Mouse (Mus musculus): ENCODE results near the gene Prkar2a. TPM values are rescaled to one million over a fixed set of nuclear protein-coding genes. Genes with fewer than 3 reads are reported as not detected.
"Not testable (repeated sequence)": the region's sequence is repeated elsewhere in the genome, so short reads cannot be mapped to it uniquely, and the experiment has no call there.

The Prkar2a gene
- total RNA-seq (2021), result 10 to 100 TPM; 45.8 to 49.2 TPM

- no peak for DNase-seq (ENCODE audit: low spot score in 2 of 2)
- intact Hi-C loops (cut with DNase I), result no loop called here
These were observed at the start of gene Prkar2a for GRCm38 (mm10) chr9:108689106-108689505. Gene Prkar2a, plus strand, starts transcription at chr9:108689314.

DNA sequence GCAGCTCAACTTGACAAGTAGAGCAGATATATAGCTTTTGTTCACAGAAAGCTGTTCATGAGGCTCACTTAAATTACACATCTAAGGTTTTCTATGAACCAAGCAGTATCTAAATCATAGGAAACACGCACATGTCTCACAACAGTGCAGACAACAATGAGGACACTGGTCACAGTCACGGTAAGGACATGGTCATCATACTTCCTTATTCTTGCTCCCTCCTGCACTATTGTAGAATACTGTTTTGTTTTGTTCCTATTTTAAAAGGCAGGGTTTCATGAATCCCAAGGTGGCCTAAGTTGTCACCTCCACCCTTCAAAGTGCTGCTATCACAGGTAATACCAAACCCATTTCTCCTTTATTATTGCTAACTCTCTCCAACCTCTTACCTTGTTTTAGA is 49.3 kb upstream of the Prkar2a start:
- intact Hi-C loops (cut with DNase I), result no loop called here
- DNase-seq (ENCODE audit: low spot score in 2 of 2), result no peak

DNA sequence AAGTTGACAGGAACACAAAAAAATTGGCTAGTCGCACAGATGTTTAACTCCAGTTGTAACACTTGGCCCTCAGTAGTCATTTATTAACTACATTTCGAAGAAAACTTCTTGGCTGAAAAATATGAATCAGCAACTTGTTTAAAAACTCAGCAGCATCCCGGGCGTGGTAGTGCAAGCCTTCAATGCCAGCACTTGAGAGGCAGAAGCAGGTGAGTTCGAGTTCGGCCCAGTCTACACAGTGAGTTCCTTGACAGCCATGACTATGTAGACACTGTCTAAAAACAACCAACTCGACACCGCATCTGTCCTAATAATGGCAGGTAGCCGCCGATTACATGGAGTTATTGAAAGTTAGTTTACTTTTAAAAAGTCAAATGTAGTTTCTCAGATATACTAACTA is 40.9 kb upstream of the Prkar2a start:
- intact Hi-C loops (cut with DNase I), result loop anchor here (2.0 kb wide), 1 partner anchor 81 kb away; the partner anchor contains the start of gene Ndufaf3
- no peak for DNase-seq (ENCODE audit: low spot score in 2 of 2)

GRCm38 (mm10) chr9:108648611-108649560 is 40.2 kb upstream of the Prkar2a start, which contains the start of gene Arih2:
Gene Arih2, minus strand, starts transcription at chr9:108649386.
- intact Hi-C loops (cut with DNase I), result loop anchor here (2.0 kb wide), 1 partner anchor 82 kb away; the partner anchor contains the start of gene Ndufaf3

GRCm38 (mm10) chr9:108649561-108650440 is 39.3 kb upstream of the Prkar2a start:
- intact Hi-C loops (cut with DNase I), result loop anchor here (2.0 kb wide), 1 partner anchor 83 kb away; the partner anchor contains the start of gene Ndufaf3
- no peak for DNase-seq (ENCODE audit: low spot score in 2 of 2)

More at GRCm38 (mm10) chr9:108648611-108649560, 40.2 kb upstream of the Prkar2a start, which contains the start of gene Arih2:
- DNase-seq (ENCODE audit: low spot score in 2 of 2), result peak; percentile 93 to 95

DNA sequence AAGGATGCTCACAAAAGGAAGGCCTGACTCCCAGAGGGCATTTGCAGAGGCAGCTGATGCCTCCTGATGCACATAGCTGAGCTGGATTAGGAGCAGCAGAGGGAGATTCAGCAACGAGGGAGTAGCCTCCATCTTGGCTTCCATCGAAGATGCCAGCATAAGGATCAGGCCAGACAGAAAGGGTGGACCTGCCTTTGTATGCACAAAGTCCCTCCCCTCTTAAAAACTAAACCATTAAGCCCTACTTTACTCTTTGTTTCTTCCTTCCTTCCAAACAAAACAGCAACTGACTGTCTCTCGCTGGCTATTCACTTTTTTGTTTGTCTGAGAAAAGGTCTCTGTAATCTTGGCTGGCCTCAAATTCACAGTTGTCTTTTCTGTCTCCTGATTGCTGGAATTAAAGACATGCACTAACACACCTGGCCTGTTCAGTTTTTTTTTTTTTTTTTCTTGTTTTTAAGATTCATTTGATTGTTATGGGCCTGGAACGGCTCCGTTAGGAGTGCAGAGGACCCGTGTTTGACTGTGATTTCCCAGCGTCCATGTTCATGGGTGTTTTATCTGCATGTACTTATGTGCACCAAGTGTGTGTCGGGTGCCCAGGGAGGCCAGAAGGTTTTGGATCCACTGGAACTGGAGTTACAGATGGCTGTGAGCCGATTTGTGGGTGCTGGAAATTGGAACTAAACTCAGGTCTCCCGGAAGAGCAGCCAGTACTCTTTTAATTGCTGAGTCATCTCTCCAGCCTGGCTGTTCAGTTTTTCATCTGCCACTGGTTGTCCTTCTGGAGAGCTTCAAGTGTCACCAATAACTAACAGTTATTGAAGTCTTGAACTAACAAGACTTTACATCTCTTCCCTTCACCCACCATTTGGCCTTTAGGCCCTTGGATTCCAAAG is 34.3 kb upstream of the Prkar2a start:
- intact Hi-C loops (cut with DNase I), result no loop called here

DNA sequence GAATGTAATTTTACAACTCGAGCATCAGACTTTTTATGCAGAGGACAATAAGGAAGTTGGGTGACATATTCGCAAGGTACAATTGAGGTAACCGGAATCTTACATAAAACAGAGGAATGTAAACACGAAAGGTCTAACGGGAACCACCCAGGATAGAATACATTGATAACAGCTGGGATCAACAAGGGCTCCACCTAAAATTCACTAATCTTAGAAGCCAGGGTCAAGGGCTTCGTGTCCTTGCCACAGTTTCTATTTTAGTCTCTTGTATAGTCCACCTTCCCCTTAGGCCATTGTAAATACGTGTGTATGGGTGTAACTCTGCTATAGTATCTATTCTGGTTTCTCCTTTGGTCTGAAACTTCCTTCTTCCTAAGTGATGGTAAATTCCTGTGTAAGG is 33.2 kb upstream of the Prkar2a start:
- intact Hi-C loops (cut with DNase I); DNase-seq (ENCODE audit: low spot score in 2 of 2): not testable (repeated sequence)

More for the DNA sequence above, 34.3 kb upstream of the Prkar2a start:
- no peak for DNase-seq (ENCODE audit: low spot score in 2 of 2)

GRCm38 (mm10) chr9:108661677-108662612 is 27.2 kb upstream of the Prkar2a start, which contains the start of gene Slc25a20:
Gene Slc25a20, plus strand, starts transcription at chr9:108662088.
- intact Hi-C loops (cut with DNase I), result no loop called here
- peak; percentile 49 to 55 for DNase-seq (ENCODE audit: low spot score in 2 of 2)

- intact Hi-C loops (cut with DNase I), result no loop called here
- DNase-seq (ENCODE audit: low spot score in 2 of 2), result no peak
These were observed 26.5 kb upstream of the Prkar2a start for GRCm38 (mm10) chr9:108662660-108663059.

GRCm38 (mm10) chr9:108669875-108670274 is 19.2 kb upstream of the Prkar2a start:
- intact Hi-C loops (cut with DNase I), result no loop called here
- DNase-seq (ENCODE audit: low spot score in 2 of 2), result no peak

GRCm38 (mm10) chr9:108673151-108673550 is 16.0 kb upstream of the Prkar2a start:
- intact Hi-C loops (cut with DNase I), result no loop called here
- no peak for DNase-seq (ENCODE audit: low spot score in 2 of 2)

- intact Hi-C loops (cut with DNase I), result no loop called here
- no peak for DNase-seq (ENCODE audit: low spot score in 2 of 2)
These were observed 9.1 kb upstream of the Prkar2a start for GRCm38 (mm10) chr9:108680026-108680425.

GRCm38 (mm10) chr9:108686475-108686887 is 2.6 kb upstream of the Prkar2a start:
- intact Hi-C loops (cut with DNase I), result no loop called here

DNA sequence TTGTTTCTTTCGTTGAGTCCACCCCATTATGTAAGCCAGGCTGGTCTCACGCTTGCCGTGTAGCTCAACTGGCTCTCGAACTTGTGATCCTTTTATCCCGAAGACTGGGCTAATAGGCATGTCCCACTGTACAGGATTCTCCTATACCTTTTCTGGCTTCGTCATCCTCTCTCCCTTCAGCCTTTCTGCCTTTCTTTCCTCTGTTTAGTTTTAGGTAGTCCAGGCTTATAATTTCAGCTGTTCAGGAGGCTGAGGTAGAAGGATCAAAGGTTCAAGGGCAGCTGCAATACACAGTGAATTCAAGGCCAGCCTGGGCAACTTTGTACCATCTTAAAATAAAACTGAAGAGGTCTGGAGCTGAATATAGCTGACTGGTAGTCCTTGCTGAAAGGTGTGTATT is 1.9 kb upstream of the Prkar2a start:
- DNase-seq (ENCODE audit: low spot score in 2 of 2), result no peak
- intact Hi-C loops (cut with DNase I), result no loop called here

More at GRCm38 (mm10) chr9:108686475-108686887, 2.6 kb upstream of the Prkar2a start:
- no peak for DNase-seq (ENCODE audit: low spot score in 2 of 2)

GRCm38 (mm10) chr9:108687686-108688085 is 1.4 kb upstream of the Prkar2a start:
- DNase-seq (ENCODE audit: low spot score in 2 of 2), result no peak
- intact Hi-C loops (cut with DNase I), result no loop called here

- intact Hi-C loops (cut with DNase I), result no loop called here
- no peak for DNase-seq (ENCODE audit: low spot score in 2 of 2)
These were observed 663 bp upstream of the Prkar2a start for GRCm38 (mm10) chr9:108688451-108688850.

GRCm38 (mm10) chr9:108689993-108690392 is 879 bp downstream of the Prkar2a start:
- intact Hi-C loops (cut with DNase I), result loop anchor here (5.0 kb wide), 1 partner anchor 37 kb away; no protein-coding TSS in a partner anchor

More at GRCm38 (mm10) chr9:108689993-108690392, 879 bp downstream of the Prkar2a start:
- DNase-seq (ENCODE audit: low spot score in 2 of 2), result no peak

Data from left cerebral cortex, postnatal 36 days (tissue).